Mouse (Mus musculus) left cerebral cortex, postnatal 25 days (tissue): Measurements from ENCODE around the gene Ism2. TPM values are rescaled to one million over a fixed set of nuclear protein-coding genes. Genes with fewer than 3 reads are reported as not detected.
"Not testable (repeated sequence)": the region's sequence is repeated elsewhere in the genome, so short reads cannot be mapped to it uniquely, and the experiment has no call there.

Source experiments
- DNase-seq, 2 experiments: peaks; one replicate each; pipeline ENCODE4 v3.0.0; 2022; ENCODE audit warnings: low spot score in 2 of 2, mixed read lengths in 1 of 2
- intact Hi-C: fragments of 180-260 bp; cut with DNase I; formaldehyde crosslinking; loops from one replicate; pipeline ENCODE4 v1.15.1; 2025
- total RNA-seq, 2 experiments: library from RNA; stranded (reverse); gene quantifications; 2 replicates each; pipeline ENCODE4 v1.2.3; 2021

Ism2 gene
- under 1 TPM; 0.18 to 0.43 TPM for total RNA-seq

- intact Hi-C loops: no loop called here
- peak in 1 of 2 experiments; percentile 6 for DNase-seq
Measured at GRCm38 (mm10) chr12:87299657-87300440, at the start of gene Ism2. Gene Ism2, minus strand, starts transcription at chr12:87299705.

- intact Hi-C loops: no loop called here
- no peak for DNase-seq
Measured at GRCm38 (mm10) chr12:87348029-87348428, 48.5 kb upstream of the Ism2 start.

DNA sequence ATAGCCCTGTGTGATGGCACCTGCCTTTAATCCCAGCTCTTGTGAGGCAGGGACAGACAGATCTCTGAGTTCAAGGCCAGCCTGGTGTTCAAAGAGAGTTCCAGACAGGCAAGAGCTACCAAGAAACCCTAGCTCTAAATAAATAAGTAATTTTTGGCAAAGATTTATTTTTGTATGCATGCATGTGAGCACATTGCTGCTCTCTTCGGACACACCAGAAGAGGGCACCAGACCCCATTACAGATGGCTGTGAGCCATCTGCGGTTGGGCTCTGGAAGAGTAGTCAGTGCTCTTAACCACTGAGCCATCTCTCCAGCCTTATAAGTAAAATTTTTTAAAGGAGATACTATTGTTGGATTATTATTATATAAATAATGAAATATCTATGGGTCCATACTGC is 48.0 kb upstream of the Ism2 start:
- DNase-seq: no peak
- intact Hi-C loops: no loop called here

DNA sequence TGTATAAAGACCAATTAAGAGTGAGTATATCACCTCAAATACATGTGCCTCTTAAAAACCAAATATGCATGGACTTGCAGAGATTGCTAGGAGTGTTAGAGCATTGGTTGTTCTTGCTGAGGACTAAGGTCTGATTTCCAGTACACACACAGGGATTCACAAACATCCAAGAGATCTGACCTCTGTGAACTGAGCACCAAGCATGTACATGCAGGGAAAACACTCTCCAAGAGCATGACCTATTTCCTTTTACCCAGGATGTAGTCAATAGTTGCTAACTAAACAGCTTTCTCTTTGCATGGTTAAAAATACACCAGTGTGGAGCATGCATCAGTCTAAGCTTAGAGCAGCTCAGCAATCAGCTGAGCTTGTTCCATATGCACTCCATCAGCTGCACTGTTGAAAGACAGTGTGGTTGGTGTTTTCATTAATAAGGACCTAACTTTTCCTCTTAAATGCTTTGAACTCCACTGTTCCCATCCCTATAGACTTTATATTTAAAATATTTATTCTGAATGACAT is 43.6 kb upstream of the Ism2 start:
- intact Hi-C loops: no loop called here
- no peak for DNase-seq

- intact Hi-C loops: no loop called here
- DNase-seq: no peak
Measured at GRCm38 (mm10) chr12:87338082-87338481, 38.6 kb upstream of the Ism2 start.

- intact Hi-C loops: loop anchor here (5.0 kb wide), 1 partner anchor 188 kb away; the partner anchor contains the start of genes Gstz1 and Pomt2
- peak in 1 of 2 experiments; percentile 51 for DNase-seq
Measured at GRCm38 (mm10) chr12:87334886-87335285, 35.4 kb upstream of the Ism2 start.

DNA sequence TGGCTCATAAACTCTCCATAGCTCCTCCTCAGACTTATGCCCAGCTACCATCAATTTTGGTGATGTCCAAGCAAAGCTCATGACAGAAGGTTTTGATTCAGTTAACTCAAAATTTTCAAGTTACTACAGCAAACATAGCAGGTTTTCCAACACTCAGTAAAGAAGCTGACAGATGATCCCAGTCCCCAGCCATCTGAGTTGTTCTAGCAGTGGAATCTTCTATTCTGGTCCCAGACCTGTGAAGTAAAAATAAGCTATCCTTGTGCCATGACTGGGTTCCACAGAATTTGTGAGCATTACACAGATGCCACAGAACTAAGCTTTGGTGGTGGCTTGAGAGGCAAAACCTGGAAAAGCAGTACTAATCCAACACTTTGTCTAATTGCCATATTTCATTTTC is 34.3 kb upstream of the Ism2 start:
- peak in 1 of 2 experiments; percentile 57 for DNase-seq
- intact Hi-C loops: loop anchor here (5.0 kb wide), 1 partner anchor 186 kb away; the partner anchor contains the start of genes Gstz1 and Pomt2

DNA sequence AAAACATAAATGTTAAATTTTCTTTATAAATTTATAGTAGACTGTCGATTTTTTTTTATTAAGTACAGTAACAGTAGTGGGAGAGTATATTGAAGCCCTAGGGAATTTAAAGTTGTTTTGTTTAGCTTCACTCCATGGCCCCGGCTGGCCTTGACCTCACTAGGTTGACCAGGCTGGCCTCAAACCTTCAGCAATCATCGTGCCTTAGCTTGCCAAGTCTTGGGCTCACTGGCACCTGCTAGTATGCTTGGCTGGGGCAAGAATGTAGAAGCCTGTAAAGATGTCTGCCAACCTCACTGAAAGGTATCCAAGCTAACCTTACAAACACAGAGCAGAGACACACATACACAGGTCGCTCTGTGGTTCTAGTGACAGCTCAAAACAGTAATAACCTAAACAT is 33.0 kb upstream of the Ism2 start:
- DNase-seq: no peak
- intact Hi-C loops: loop anchor here (5.0 kb wide), 1 partner anchor 185 kb away; the partner anchor contains the start of genes Gstz1 and Pomt2

DNA sequence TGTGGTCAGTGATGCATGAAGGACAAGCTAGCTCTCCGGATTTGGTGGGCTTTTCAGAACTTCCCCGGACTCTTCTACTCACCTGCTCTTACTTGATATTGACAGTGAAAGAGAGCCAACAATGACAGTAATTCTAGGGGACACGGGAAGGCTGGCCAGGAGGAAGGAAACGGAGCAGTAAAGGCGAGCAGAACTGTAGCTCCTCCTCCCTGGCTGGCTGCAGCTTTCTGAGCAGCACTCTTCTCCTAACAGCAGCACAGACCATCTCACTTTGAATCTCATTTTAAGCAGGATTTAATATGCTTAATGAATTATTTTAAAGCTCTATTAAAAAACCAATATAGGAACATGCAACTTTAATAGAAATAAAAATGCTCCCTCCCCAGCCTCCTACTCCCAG is 32.4 kb upstream of the Ism2 start:
- DNase-seq: peak in 1 of 2 experiments; percentile 13

DNA sequence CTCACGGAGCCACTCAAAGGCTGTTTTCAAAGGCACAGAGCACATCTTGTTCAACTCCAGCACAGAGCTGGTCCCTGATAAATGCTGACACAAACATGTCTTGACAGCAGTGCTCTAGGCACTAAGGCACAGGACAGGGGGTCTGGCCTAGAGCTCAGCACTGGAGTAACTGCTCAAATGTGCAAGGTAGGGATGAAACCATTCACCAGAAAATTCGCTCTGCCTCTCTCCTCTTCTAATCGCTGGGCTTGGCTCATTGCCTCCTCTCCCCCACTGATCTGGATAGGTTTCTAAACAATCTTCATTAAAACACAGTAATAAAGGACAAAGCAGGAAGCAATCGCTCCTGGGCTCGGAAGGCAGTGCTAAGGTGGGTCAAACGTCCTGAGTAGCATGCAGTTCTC is 31.6 kb upstream of the Ism2 start:
- intact Hi-C loops: loop anchor here (2.0 to 5.0 kb wide), 2 partner anchors 64 to 184 kb away; partner anchors contain the start of genes Ahsa1, Gstz1, Pomt2 and Vipas39
- DNase-seq: no peak

More for the DNA sequence above, 32.4 kb upstream of the Ism2 start:
- intact Hi-C loops: loop anchor here (2.0 to 5.0 kb wide), 2 partner anchors 65 to 185 kb away; partner anchors contain the start of genes Ahsa1, Gstz1, Pomt2 and Vipas39

- peak in 1 of 2 experiments; percentile 15 for DNase-seq
- intact Hi-C loops: loop anchor here (2.0 to 5.0 kb wide), 2 partner anchors 63 to 183 kb away; partner anchors contain the start of genes Ahsa1, Gstz1, Pomt2 and Vipas39
Measured at GRCm38 (mm10) chr12:87330213-87330612, 30.7 kb upstream of the Ism2 start.

DNA sequence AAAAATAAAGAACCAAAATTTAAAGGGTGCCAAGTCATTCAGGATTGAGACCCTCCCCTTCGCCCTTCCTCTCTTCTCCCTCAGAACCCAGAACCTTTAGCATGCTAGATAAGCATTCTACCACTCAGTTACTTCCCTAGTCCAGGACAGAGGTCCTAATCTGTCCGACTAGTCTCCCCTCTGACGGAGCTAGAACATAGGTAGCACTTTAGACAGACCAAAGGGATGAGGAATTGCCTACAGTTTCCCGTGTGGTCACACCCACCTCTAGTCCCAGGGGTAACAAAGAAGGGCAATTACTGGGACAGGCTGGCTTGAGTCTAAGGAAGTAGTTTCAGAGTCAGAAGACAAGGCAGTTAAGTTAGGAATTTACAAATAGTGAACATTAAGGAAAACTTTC is 28.5 kb upstream of the Ism2 start:
- intact Hi-C loops: no loop called here
- DNase-seq: no peak

DNA sequence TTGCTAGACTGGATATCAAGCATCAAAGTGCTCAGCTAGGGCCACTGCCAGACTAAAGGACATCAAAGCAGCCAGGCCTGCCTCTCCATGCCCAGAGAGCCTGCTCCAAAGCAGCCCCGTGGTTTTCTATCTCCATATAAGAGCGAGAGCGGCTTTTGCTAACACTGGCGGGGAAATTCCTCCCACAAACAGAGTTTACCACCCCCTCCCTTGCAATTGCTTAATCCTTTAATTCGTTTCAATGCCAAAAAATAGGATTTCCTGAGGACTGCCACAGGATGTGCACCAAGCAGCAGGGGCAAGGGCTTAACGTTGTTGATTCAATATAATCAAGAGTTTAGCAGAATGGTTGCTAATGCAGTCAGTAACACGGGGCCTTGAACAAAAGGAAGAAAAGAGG is 28.1 kb upstream of the Ism2 start:
- intact Hi-C loops: no loop called here
- DNase-seq: no peak

GRCm38 (mm10) chr12:87325452-87325851 is 25.9 kb upstream of the Ism2 start:
- intact Hi-C loops: no loop called here
- no peak for DNase-seq

GRCm38 (mm10) chr12:87319229-87319628 is 19.7 kb upstream of the Ism2 start:
- no peak for DNase-seq
- intact Hi-C loops: no loop called here

DNA sequence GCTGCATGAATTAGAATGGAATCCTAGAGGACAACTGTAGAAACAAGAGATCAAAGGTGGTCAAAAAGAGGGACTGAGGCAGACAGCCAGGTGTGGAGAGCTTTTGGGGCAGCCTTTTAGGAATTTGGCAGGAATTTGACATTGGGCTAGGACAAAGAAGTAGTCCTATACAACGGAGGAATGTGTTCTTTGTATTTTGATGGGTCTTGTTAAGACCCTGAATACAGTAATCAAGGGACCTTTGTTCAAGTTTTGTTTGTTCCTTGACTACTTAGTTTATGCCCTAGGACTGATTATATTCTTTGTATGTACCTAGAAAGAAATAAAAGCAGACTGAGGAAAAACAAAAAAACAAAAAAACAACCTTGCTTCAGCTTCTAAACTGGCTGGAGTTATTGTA is 18.4 kb upstream of the Ism2 start:
- no peak for DNase-seq
- intact Hi-C loops: no loop called here

GRCm38 (mm10) chr12:87313098-87313497 is 13.6 kb upstream of the Ism2 start:
- DNase-seq: no peak
- intact Hi-C loops: no loop called here

GRCm38 (mm10) chr12:87306584-87306844 is 7.0 kb upstream of the Ism2 start:
- DNase-seq, intact Hi-C loops: not testable (repeated sequence)

DNA sequence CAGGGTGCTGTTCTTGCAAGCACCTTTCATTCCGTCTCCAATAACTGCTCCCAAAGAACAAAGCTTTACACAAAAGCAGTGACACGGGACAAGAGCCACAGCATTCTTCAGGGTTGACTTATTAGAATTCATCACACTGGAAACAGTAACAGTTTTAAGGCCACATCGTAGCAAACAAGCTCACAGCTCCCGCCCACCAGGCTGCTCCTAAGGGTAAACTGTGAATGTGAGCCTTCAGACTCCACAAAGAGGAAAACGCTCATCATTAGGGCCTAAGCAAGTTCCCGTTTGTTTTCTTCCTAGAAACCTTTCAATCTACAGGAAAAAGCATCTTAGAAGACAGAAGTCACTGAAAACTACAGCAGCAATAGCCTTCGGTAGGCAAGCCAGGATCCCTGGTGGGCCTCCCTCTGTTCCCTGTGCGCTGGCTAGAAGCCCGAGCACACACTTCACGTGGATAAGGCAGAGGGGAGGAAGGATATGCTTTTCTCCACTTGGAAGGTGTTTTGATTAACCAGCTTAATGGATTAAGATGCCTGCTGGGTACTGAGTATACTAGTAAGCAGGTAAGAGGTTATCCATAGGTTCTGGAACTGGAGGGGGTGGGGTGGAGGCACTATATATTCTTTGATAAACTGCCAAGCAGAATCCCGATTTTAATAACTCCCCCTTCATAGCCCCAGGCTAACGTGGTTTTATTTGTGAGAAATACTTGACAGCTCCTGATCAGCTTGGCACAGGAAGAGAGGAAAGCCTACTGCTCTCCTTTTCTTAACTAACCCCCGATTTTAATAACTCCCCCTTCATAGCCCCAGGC is 6.5 kb upstream of the Ism2 start:
- intact Hi-C loops: no loop called here
- no peak for DNase-seq

- intact Hi-C loops: no loop called here
- no peak for DNase-seq
Measured at GRCm38 (mm10) chr12:87301189-87301588, 1.7 kb upstream of the Ism2 start.

- no peak for DNase-seq
- intact Hi-C loops: no loop called here
Measured at GRCm38 (mm10) chr12:87300441-87300690, 861 bp upstream of the Ism2 start.
